Mouse (Mus musculus) kidney, adult 2 months (tissue): Measurements from ENCODE around the gene Rex1bd. TPM values are rescaled to one million over a fixed set of nuclear protein-coding genes. Genes with fewer than 3 reads are reported as not detected.

Source experiments
- DNase-seq: peaks from one replicate; pipeline ENCODE4 v3.0.0; 2021
- H3K27ac ChIP-seq: fragments of 200-500 bp; 2 replicates; pipeline ENCODE4 v1.5.1; 2012; ENCODE audit warnings: low read depth, low read length, control low read depth, inconsistent platforms; ENCODE audit not compliant: insufficient read depth
- H3K27me3 ChIP-seq: fragments of 200-500 bp; replicated peaks from 2 replicates; pipeline ENCODE4 v1.6.1; 2012; ENCODE audit warnings: mild to moderate bottlenecking, moderate library complexity, low read length, inconsistent platforms; ENCODE audit not compliant: control insufficient read depth, insufficient read depth
- H3K36me3 ChIP-seq: fragments of 200-500 bp; 2 replicates; pipeline ENCODE4 v1.6.1; 2012; ENCODE audit warnings: mild to moderate bottlenecking, moderate library complexity, low read length, inconsistent platforms; ENCODE audit not compliant: control insufficient read depth, insufficient read depth
- H3K4me1 ChIP-seq: fragments of 200-500 bp; 2 replicates; pipeline ENCODE4 v1.6.1; 2011; ENCODE audit warnings: low read length; ENCODE audit not compliant: control insufficient read depth, insufficient read depth
- H3K4me3 ChIP-seq: fragments of 200-500 bp; 2 replicates; pipeline ENCODE4 v1.5.1; 2011; ENCODE audit warnings: mild to moderate bottlenecking, low read depth, low read length, control low read depth; ENCODE audit not compliant: insufficient read depth
- CTCF ChIP-seq: fragments of 200-500 bp; conservative IDR thresholded peaks from 2 replicates; pipeline ENCODE4 v1.5.1; 2011; ENCODE audit warnings: low read depth, mild to moderate bottlenecking, control low read depth, low read length, moderate library complexity, mixed read lengths; ENCODE audit not compliant: insufficient read depth, insufficient read length
- POLR2A ChIP-seq: fragments of 200-500 bp; IDR thresholded peaks from one replicate; pipeline ENCODE4 v1.6.1; 2011; ENCODE audit warnings: low read depth, low read length, control low read depth
- WGBS: fragments of 180-500 bp; shearing (Covaris S2); methylation state at CpG from one replicate; pipeline ENCODE4 v1.1.7; 2018; 5-methylcytosine and 5-hydroxymethylcytosine counted together
- polyA plus RNA-seq: library from polyadenylated mRNA; depleted of rRNA; stranded (reverse); fragments of >200 nt; gene quantifications from 2 replicates; pipeline ENCODE4 v1.2.3, GENCODE M21; 2012

Rex1bd gene
- polyA plus RNA-seq, 1 experiment = 161 TPM

- no peak overlapping the region for H3K4me3 ChIP-seq
- no peak overlapping the region for H3K27ac ChIP-seq
- H3K4me1 ChIP-seq = no peaks in the 10 kb centered on the region; the same call in none of the 2 replicates
- H3K27me3 ChIP-seq = no peaks in the 10 kb centered on the region
- H3K36me3 ChIP-seq = no peaks in the 10 kb centered on the region
- WGBS = 96% methylated on average over 7 of the region's 7 CpGs
- DNase-seq = no peak
- TF ChIP-seq CTCF = no peak
- TF ChIP-seq POLR2A = no peak
Measured at GRCm38 (mm10) chr8:70471856-70472255, 34.7 kb downstream of the Rex1bd start.

- Histone ChIP-seq H3K4me3 (no peak overlapping the region), H3K27ac (no peak overlapping the region), H3K4me1 (no peaks in the 10 kb centered on the region; the same call in none of the 2 replicates), H3K27me3 (no peaks in the 10 kb centered on the region), H3K36me3 (no peaks in the 10 kb centered on the region)
- no peak for TF ChIP-seq CTCF
- no peak for TF ChIP-seq POLR2A
- WGBS = 68% methylated on average over 2 of the region's 2 CpGs
- DNase-seq = no peak
Measured at GRCm38 (mm10) chr8:70469938-70470337, 36.6 kb downstream of the Rex1bd start.

- DNase-seq = no peak
- WGBS = 42% methylated on average over 10 of the region's 10 CpGs
- no peak overlapping the region for H3K4me3 ChIP-seq
- H3K27ac ChIP-seq = no peak overlapping the region
- TF ChIP-seq POLR2A (no peak), CTCF (no peak)
- H3K4me1 ChIP-seq = no peaks in the 10 kb centered on the region; the same call in none of the 2 replicates
- no peaks in the 10 kb centered on the region for H3K27me3 ChIP-seq
- no peaks in the 10 kb centered on the region for H3K36me3 ChIP-seq
Measured at GRCm38 (mm10) chr8:70469295-70469916, 37.1 kb downstream of the Rex1bd start.

DNA sequence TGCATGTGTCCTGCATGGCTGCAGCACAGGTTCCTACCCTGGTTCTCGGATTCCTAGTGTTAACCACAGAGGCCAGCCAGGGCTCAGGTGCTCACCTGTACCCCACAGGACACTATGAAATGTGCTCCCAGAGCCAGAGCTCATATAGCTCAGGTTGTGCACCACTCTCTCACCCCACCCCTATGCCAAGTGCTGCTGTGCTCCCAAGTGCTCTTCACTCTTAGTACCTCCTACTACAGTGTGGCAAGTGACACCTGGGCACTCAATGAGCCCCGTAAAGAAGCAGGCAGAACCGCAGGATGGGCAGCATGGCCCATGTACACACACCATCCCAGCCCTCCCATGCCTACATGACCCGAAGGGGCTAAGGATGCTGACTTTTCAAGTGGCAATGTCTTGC lies 37.8 kb downstream of the Rex1bd start:
- H3K27ac ChIP-seq = no peak overlapping the region

DNA sequence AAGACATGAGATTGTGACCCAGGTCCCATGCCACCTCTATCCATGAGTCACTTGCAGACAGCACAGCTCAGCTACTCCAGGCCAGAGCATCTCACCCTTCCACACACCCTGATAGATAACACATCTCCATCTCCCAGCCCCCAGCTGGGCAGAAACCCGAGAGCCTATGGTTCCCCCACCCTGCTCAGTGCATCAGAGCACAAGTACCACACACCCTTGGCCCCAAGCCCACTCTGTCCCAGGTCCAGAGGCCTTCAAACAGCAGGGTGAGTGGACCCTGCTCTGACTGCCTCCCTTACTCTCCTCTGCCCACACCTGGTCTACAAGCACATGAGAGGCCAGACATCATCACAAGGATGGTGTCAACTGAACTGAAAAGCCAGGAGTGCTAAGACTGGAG lies 38.6 kb downstream of the Rex1bd start:
- no peak for TF ChIP-seq CTCF
- no peak for TF ChIP-seq POLR2A

More for the DNA sequence above, 37.8 kb downstream of the Rex1bd start:
- Histone ChIP-seq H3K36me3 (no peaks in the 10 kb centered on the region), H3K4me1 (no peaks in the 10 kb centered on the region; the same call in none of the 2 replicates), H3K4me3 (no peak overlapping the region), H3K27me3 (no peaks in the 10 kb centered on the region)
- WGBS = 90% methylated on average over 4 of the region's 4 CpGs
- DNase-seq = no peak
- no peak for TF ChIP-seq CTCF
- no peak for TF ChIP-seq POLR2A

DNA sequence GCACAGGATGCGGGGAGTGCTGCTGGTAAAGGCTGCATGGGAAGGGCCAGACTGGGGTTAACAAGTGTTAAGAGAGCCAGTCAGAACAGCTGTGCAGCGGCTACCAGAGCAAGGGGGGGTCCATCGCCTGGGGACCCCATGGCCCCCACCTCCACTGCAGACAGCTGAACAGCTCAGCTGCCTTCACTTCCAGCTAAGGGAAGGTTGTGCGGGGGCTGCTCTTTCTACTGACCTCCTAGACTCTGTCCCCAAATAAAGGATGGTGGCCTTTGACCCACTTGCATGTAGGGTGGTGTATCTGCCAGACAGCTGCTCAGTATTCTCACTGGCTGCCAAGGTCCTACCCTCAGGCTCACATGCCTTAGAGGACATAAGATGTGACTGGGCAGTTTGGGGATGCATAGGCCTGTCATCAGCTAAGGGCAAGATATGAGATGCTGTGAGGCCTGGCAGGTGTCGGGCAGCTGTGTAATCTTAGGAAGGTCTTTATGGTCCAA lies 39.3 kb downstream of the Rex1bd start:
- H3K27me3 ChIP-seq = no peaks in the 10 kb centered on the region
- H3K4me1 ChIP-seq = no peaks in the 10 kb centered on the region; the same call in none of the 2 replicates
- no peak overlapping the region for H3K4me3 ChIP-seq
- 61% methylated on average over 5 of the region's 5 CpGs for WGBS
- no peak overlapping the region for H3K27ac ChIP-seq
- no peak for TF ChIP-seq POLR2A
- no peak for TF ChIP-seq CTCF
- DNase-seq = peak; percentile 25
- H3K36me3 ChIP-seq = no peaks in the 10 kb centered on the region

More for the DNA sequence above, 38.6 kb downstream of the Rex1bd start:
- Histone ChIP-seq H3K27ac (no peak overlapping the region), H3K4me3 (no peak overlapping the region), H3K36me3 (no peaks in the 10 kb centered on the region), H3K27me3 (no peaks in the 10 kb centered on the region), H3K4me1 (no peaks in the 10 kb centered on the region; the same call in none of the 2 replicates)
- WGBS = 73% methylated on average over 1 of the region's 1 CpGs
- DNase-seq = no peak

DNA sequence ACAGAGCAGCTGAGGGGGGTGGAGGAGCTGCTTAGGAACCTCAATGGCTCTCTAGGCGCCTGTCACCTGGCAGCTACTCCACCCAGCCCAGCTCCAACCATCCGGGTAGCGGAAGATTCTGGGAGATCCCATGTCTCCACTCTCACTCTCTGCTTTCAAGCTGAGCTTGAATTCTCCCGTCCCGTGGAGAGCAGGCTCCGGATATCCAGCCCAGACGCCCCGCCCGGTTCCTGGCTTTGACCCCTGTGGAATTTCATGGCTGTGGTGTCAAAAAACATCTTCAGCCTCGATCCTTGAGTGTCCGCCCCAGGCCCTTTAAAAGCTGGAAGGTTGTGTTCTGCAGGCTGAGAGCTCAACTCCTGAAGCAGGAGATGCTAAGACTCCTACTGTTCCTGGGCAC lies 39.8 kb downstream of the Rex1bd start:
- peak; percentile 54 for DNase-seq
- TF ChIP-seq POLR2A (no peak), CTCF (no peak)
- Histone ChIP-seq H3K4me3 (no peak overlapping the region), H3K27ac (0 out of 2 replicates have a peak overlapping the region, but pooled peaks have one; percentile 1), H3K4me1 (no peaks in the 10 kb centered on the region; the same call in none of the 2 replicates), H3K27me3 (no peaks in the 10 kb centered on the region), H3K36me3 (no peaks in the 10 kb centered on the region)
- WGBS = 40% methylated on average over 11 of the region's 11 CpGs

DNA sequence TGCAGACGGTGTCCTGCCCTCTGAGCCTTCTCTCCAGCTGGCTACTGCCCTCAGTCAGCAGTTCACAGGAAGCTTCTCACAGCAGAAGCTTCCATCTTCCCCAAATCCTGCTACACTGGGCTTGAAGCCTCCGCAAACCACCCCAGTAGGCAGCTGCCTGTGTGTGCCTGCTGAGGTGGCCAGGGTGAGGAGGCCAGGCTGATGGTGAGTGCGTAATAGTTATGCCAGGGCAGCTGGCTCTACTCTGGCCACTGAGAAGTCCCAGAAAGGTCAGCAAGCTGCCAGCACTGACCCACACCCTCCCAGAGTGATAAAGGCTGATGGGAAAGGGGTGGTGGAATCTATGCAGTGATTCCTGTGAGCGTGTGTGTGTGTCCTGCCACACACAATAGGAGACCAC lies 40.2 kb downstream of the Rex1bd start:
- Histone ChIP-seq H3K27ac (0 out of 2 replicates have a peak overlapping the region, but pooled peaks have one; percentile 1), H3K36me3 (no peaks in the 10 kb centered on the region), H3K27me3 (no peaks in the 10 kb centered on the region), H3K4me3 (no peak overlapping the region), H3K4me1 (no peaks in the 10 kb centered on the region; the same call in none of the 2 replicates)
- no peak for DNase-seq
- TF ChIP-seq POLR2A (no peak), CTCF (no peak)
- 83% methylated on average over 4 of the region's 4 CpGs for WGBS
